Mouse (Mus musculus): ENCODE measurements at regions not wholly inside any gene's neighbourhood (a gene's known extent, or its start where the extent isn't known, plus 50 kb on each side); places are given as distances from the start of the nearest gene placed in this dataset.

GRCm38 (mm10) chr14:114804643-114805042, 287.4 kb upstream of the Gpc5 start:
- DNase-seq (ENCODE audit: low spot score), result no peak

GRCm38 (mm10) chr14:114808621-114809020, 283.4 kb upstream of the Gpc5 start:
- no peak for DNase-seq (ENCODE audit: low spot score)

- no peak for DNase-seq (ENCODE audit: low spot score)
Measured at GRCm38 (mm10) chr14:114820677-114821076, 271.3 kb upstream of the Gpc5 start.

- DNase-seq (ENCODE audit: low spot score), result no peak
Measured at GRCm38 (mm10) chr14:114821098-114821594, 270.9 kb upstream of the Gpc5 start.

- DNase-seq (ENCODE audit: low spot score), result no peak
Measured at GRCm38 (mm10) chr14:114821672-114822071, 270.3 kb upstream of the Gpc5 start.

GRCm38 (mm10) chr14:114826662-114827321, 265.2 kb upstream of the Gpc5 start:
- no peak for DNase-seq (ENCODE audit: low spot score)

- DNase-seq (ENCODE audit: low spot score), result no peak
Measured at GRCm38 (mm10) chr14:114829310-114829709, 262.7 kb upstream of the Gpc5 start.

- no peak for DNase-seq (ENCODE audit: low spot score)
Measured at GRCm38 (mm10) chr14:114832987-114833386, 259.0 kb upstream of the Gpc5 start.

- DNase-seq (ENCODE audit: low spot score), result no peak
Measured at GRCm38 (mm10) chr14:114836723-114837349, 255.2 kb upstream of the Gpc5 start.

GRCm38 (mm10) chr14:114837652-114838276, 254.3 kb upstream of the Gpc5 start:
- DNase-seq (ENCODE audit: low spot score), result no peak

- no peak for DNase-seq (ENCODE audit: low spot score)
Measured at GRCm38 (mm10) chr14:114839340-114839903, 252.6 kb upstream of the Gpc5 start.

GRCm38 (mm10) chr14:114840766-114841165, 251.2 kb upstream of the Gpc5 start:
- no peak for DNase-seq (ENCODE audit: low spot score)

- no peak for DNase-seq (ENCODE audit: low spot score)
Measured at GRCm38 (mm10) chr14:114841552-114841951, 250.5 kb upstream of the Gpc5 start.

GRCm38 (mm10) chr14:114842327-114842726, 249.7 kb upstream of the Gpc5 start:
- no peak for DNase-seq (ENCODE audit: low spot score)

- no peak for DNase-seq (ENCODE audit: low spot score)
Measured at GRCm38 (mm10) chr14:114843105-114843743, 248.8 kb upstream of the Gpc5 start.

- no peak for DNase-seq (ENCODE audit: low spot score)
Measured at GRCm38 (mm10) chr14:114854324-114855054, 237.5 kb upstream of the Gpc5 start.

- no peak for DNase-seq (ENCODE audit: low spot score)
Measured at GRCm38 (mm10) chr14:114855055-114855740, 236.8 kb upstream of the Gpc5 start.

GRCm38 (mm10) chr14:114855746-114856145, 236.3 kb upstream of the Gpc5 start:
- DNase-seq (ENCODE audit: low spot score), result no peak

GRCm38 (mm10) chr14:114856243-114857031, 235.6 kb upstream of the Gpc5 start:
- DNase-seq (ENCODE audit: low spot score), result no peak

- no peak for DNase-seq (ENCODE audit: low spot score)
Measured at GRCm38 (mm10) chr14:114857171-114857570, 234.8 kb upstream of the Gpc5 start.

All from layer of hippocampus, adult 11-12 months (tissue).